Mouse (Mus musculus) cerebellum, adult 9-10 months (tissue): Measurements from ENCODE around the gene Txnrd2.

ENCODE experiments used
- DNase-seq: peaks from one replicate; pipeline ENCODE4 v3.0.0; 2022

Txnrd2 gene

GRCm38 (mm10) chr16:18497865-18498515, 71.8 kb downstream of the Txnrd2 start:
- DNase-seq: peak; percentile 63

- peak; percentile 94 for DNase-seq
Observed at GRCm38 (mm10) chr16:18498558-18498990, 72.4 kb downstream of the Txnrd2 start, which contains the start of the genes Gnb1l and Rtl10. Gene Gnb1l (plus strand): TSS chr16:18498713. Gene Rtl10 (plus strand): TSS chr16:18498901.

- peak; percentile 46 for DNase-seq
Observed at GRCm38 (mm10) chr16:18498996-18499395, 72.8 kb downstream of the Txnrd2 start.

- no peak for DNase-seq
Observed at GRCm38 (mm10) chr16:18501531-18501930, 75.3 kb downstream of the Txnrd2 start.

GRCm38 (mm10) chr16:18503566-18504342, 77.6 kb downstream of the Txnrd2 start:
- no peak for DNase-seq

- DNase-seq: no peak
Observed at GRCm38 (mm10) chr16:18506524-18507199, 80.5 kb downstream of the Txnrd2 start.

- no peak for DNase-seq
Observed at GRCm38 (mm10) chr16:18507200-18507549, 81.0 kb downstream of the Txnrd2 start.

GRCm38 (mm10) chr16:18511741-18512140, 85.6 kb downstream of the Txnrd2 start:
- DNase-seq: no peak

GRCm38 (mm10) chr16:18513508-18513907, 87.3 kb downstream of the Txnrd2 start:
- no peak for DNase-seq

GRCm38 (mm10) chr16:18518091-18518490, 91.9 kb downstream of the Txnrd2 start:
- no peak for DNase-seq

GRCm38 (mm10) chr16:18523563-18524245, 97.5 kb downstream of the Txnrd2 start:
- no peak for DNase-seq

GRCm38 (mm10) chr16:18528656-18529055, 102.5 kb downstream of the Txnrd2 start:
- DNase-seq: no peak
